Mouse (Mus musculus) MN1 (cell line): ENCODE measurements around the gene Tasp1.
"Not testable (repeated sequence)": the region's sequence is repeated elsewhere in the genome, so short reads cannot be mapped to it uniquely, and the experiment has no call there.

Experiments
- DNase-seq: peaks from one replicate; pipeline ENCODE4 v3.0.0-alpha.2; 2016; ENCODE audit warnings: low spot score

The Tasp1 gene

GRCm38 (mm10) chr2:139883581-139884263 lies 182.9 kb downstream of the Tasp1 start:
- no peak for DNase-seq

- no peak for DNase-seq
These were observed 188.5 kb downstream of the Tasp1 start for GRCm38 (mm10) chr2:139878052-139878621.

- no peak for DNase-seq
These were observed 190.7 kb downstream of the Tasp1 start for GRCm38 (mm10) chr2:139875876-139876275.

GRCm38 (mm10) chr2:139874173-139874572 lies 192.4 kb downstream of the Tasp1 start:
- no peak for DNase-seq

- DNase-seq = no peak
These were observed 192.8 kb downstream of the Tasp1 start for GRCm38 (mm10) chr2:139873762-139874161.

- DNase-seq = not testable (repeated sequence)
These were observed 197.5 kb downstream of the Tasp1 start for GRCm38 (mm10) chr2:139869071-139869470.

- DNase-seq = not testable (repeated sequence)
These were observed 203.2 kb downstream of the Tasp1 start for GRCm38 (mm10) chr2:139863396-139863795.

GRCm38 (mm10) chr2:139860133-139860494 lies 206.5 kb downstream of the Tasp1 start:
- no peak for DNase-seq

- DNase-seq = peak; percentile 7
These were observed 207.0 kb downstream of the Tasp1 start for GRCm38 (mm10) chr2:139859424-139860132.

- DNase-seq = no peak
These were observed 217.0 kb downstream of the Tasp1 start for GRCm38 (mm10) chr2:139849621-139850020.

GRCm38 (mm10) chr2:139841359-139841758 lies 225.2 kb downstream of the Tasp1 start:
- no peak for DNase-seq

GRCm38 (mm10) chr2:139840941-139841340 lies 225.7 kb downstream of the Tasp1 start:
- no peak for DNase-seq

- DNase-seq = no peak
These were observed 244.8 kb downstream of the Tasp1 start for GRCm38 (mm10) chr2:139821589-139822378.

- no peak for DNase-seq
These were observed 249.3 kb downstream of the Tasp1 start for GRCm38 (mm10) chr2:139817275-139817674.

GRCm38 (mm10) chr2:139807887-139808286 lies 258.7 kb downstream of the Tasp1 start:
- no peak for DNase-seq

- no peak for DNase-seq
These were observed 262.6 kb downstream of the Tasp1 start for GRCm38 (mm10) chr2:139804041-139804440.

- no peak for DNase-seq
These were observed 274.1 kb downstream of the Tasp1 start for GRCm38 (mm10) chr2:139792345-139793120.

- DNase-seq = peak; percentile 12
These were observed 277.9 kb downstream of the Tasp1 start for GRCm38 (mm10) chr2:139788658-139789057.

- DNase-seq = no peak
These were observed 281.7 kb downstream of the Tasp1 start for GRCm38 (mm10) chr2:139784946-139785345.

GRCm38 (mm10) chr2:139784465-139784864 lies 282.1 kb downstream of the Tasp1 start:
- DNase-seq = no peak
